Mouse (Mus musculus) liver, postnatal 0 days (tissue): Measurements from ENCODE around the gene Rtp3.

Experiments
- CTCF ChIP-seq: sonication (generic); IDR thresholded peaks from 2 replicates; pipeline ENCODE4 v1.5.1; 2016; ENCODE audit warnings: antibody characterized with exemption, low read depth
- EP300 ChIP-seq: IDR thresholded peaks from 2 replicates; pipeline ENCODE4 v1.6.1; 2016; ENCODE audit warnings: antibody characterized with exemption, low read depth, mild to moderate bottlenecking

DNA sequence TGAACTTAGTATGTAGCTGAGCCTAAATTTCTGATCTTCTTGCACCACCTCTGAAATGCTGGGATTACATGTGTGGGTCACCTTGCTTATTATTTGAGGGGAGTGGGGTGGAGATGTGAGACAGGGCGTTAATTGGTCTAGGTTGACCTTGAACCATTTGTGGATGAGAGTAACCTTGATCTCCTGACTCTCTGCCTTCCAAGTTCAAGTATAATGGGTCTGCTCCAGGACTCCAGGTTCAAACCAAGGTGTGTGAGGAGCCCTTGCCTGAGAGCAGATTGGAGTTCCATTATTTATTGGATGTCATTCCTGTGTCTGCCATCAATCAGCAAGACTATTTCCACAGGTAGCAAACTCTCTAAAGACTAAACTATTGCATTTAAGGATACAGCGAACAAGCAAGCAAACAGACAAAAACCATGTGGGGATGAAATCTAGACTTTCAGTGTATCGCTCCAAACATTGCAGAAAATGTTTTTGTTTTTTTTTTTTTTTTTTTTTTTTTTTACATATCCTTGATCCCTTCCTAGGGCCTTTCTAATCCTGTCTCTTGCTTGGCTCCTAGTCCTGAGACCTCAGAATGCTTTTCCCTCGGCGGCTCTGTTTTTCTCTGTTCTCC, 37.3 kb downstream of the Rtp3 start:
- no peak for TF ChIP-seq CTCF
- TF ChIP-seq EP300: no peak
